Mouse (Mus musculus) liver, embryonic 14.5 days (tissue): ENCODE measurements at regions not wholly inside any gene's neighbourhood (a gene's known extent, or its start where the extent isn't known, plus 50 kb on each side); places are given as distances from the start of the nearest gene placed in this dataset.

Experiments
- ATAC-seq: fragments of 200-750 bp; cut with Nextera tagmentation; 2 replicates; pipeline ENCODE4 v1.8.0; 2017; ENCODE audit warnings: moderate number of reproducible peaks, mild to moderate bottlenecking, moderate library complexity; ENCODE audit not compliant: insufficient read depth
- DNase-seq, 3 experiments: peaks; one replicate each; pipeline ENCODE4 v3.0.0-alpha.2; 2012 to 2013; ENCODE audit warnings: low read depth in 3 of 3, low spot score in 3 of 3
- H3K27ac ChIP-seq: fragments of 300-500 bp; sonication (generic); 2 replicates; pipeline ENCODE4 v1.5.1; 2014; ENCODE audit warnings: moderate library complexity, mild to moderate bottlenecking, control low read depth, inconsistent platforms
- H3K27me3 ChIP-seq: fragments of 300-500 bp; sonication (generic); 2 replicates; pipeline ENCODE4 v1.6.1; 2014; ENCODE audit warnings: mild to moderate bottlenecking, low read length, moderate library complexity; ENCODE audit not compliant: control insufficient read depth, insufficient read depth
- H3K36me3 ChIP-seq: fragments of 300-500 bp; sonication (generic); replicated peaks from 2 replicates; pipeline ENCODE4 v1.6.1; 2014; ENCODE audit warnings: low read depth; ENCODE audit not compliant: control insufficient read depth, insufficient read depth
- H3K4me1 ChIP-seq, 2 experiments: fragments of 200-500 bp in 1 of 2; fragments of 300-500 bp in 1 of 2; sonication (generic) in 1 of 2; replicated peaks; 2 replicates each; pipeline ENCODE4 v1.6.1; 2012 to 2014; ENCODE audit warnings: antibody characterized with exemption in 1 of 2, inconsistent platforms in 1 of 2, low read length in 1 of 2; ENCODE audit not compliant: control insufficient read depth in 2 of 2, insufficient read depth in 2 of 2
- H3K4me2 ChIP-seq: fragments of 300-500 bp; sonication (generic); 2 replicates; pipeline ENCODE4 v1.6.1; 2014; ENCODE audit warnings: low read depth, mild to moderate bottlenecking, control low read depth, moderate library complexity
- H3K4me3 ChIP-seq, 2 experiments: fragments of 200-500 bp in 1 of 2; fragments of 300-500 bp in 1 of 2; sonication (generic) in 1 of 2; 2 replicates each; pipeline ENCODE4 v1.5.1; 2012 to 2014; ENCODE audit warnings: low read depth in 2 of 2, low read length in 2 of 2, mild to moderate bottlenecking in 2 of 2, control low read depth in 1 of 2, inconsistent platforms in 1 of 2, moderate library complexity in 1 of 2; ENCODE audit not compliant: insufficient read depth in 1 of 2
- H3K9ac ChIP-seq: fragments of 300-500 bp; sonication (generic); replicated peaks from 2 replicates; pipeline ENCODE4 v1.6.1; 2014; ENCODE audit warnings: mild to moderate bottlenecking, control low read depth, moderate library complexity
- H3K9me3 ChIP-seq: fragments of 300-500 bp; sonication (generic); 2 replicates; pipeline ENCODE4 v1.6.1; 2016; ENCODE audit warnings: low read length, mixed read lengths; ENCODE audit not compliant: control insufficient read depth
- CTCF ChIP-seq: IDR thresholded peaks from 2 replicates; pipeline ENCODE4 v1.5.1; 2016; ENCODE audit warnings: antibody characterized with exemption, low read depth, control low read depth
- EP300 ChIP-seq: IDR thresholded peaks from 2 replicates; pipeline ENCODE4 v1.6.1; 2016; ENCODE audit warnings: antibody characterized with exemption, low read depth
- WGBS: fragments of 180-500 bp; shearing (Covaris S2); extraction: QIAGEN DNeasy Blood & Tissue Kit; methylation state at CpG from one replicate; pipeline ENCODE4 v1.1.7; 2014; ENCODE audit not compliant: insufficient replicate concordance; 5-methylcytosine and 5-hydroxymethylcytosine counted together

GRCm38 (mm10) chr2:45650271-45650985 lies 533.2 kb upstream of the Zeb2 start:
- H3K4me1 ChIP-seq, result no peaks in the 10 kb centered on the region
- H3K4me2 ChIP-seq, result no peak overlapping the region
- H3K27ac ChIP-seq, result no peak overlapping the region
- WGBS, result 72% methylated on average over 5 of the region's 5 CpGs
- TF ChIP-seq CTCF (no peak), EP300 (no peak)
- H3K27me3 ChIP-seq, result no peaks in the 10 kb centered on the region
- ATAC-seq, result no peak
- DNase-seq, result no peak
- H3K9ac ChIP-seq, result no peak overlapping the region
- H3K9me3 ChIP-seq, result no peaks in the 10 kb centered on the region
- no peak overlapping the region for H3K4me3 ChIP-seq
- H3K36me3 ChIP-seq, result no peaks in the 10 kb centered on the region

DNA sequence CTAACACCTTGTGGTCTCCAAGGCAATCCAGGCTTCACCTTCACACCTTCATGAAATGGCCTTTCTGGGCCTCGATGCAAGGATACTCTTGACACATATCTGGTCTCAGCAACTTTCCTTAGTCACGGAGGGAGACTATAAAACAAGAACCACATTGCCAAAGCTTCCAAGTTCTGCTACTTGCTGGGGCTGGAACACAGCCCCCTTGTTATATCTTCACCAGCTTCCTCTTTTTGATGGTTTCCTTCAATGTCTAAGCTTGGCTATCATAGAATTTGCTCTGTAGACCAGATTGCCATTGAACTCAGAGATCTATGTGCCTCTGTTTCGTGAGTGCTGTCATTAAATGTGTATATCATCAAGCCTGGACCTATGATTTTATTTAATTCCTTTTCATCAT lies 530.7 kb upstream of the Zeb2 start:
- WGBS, result 45% methylated on average over 3 of the region's 3 CpGs
- H3K4me3 ChIP-seq, result no peak overlapping the region
- no peaks in the 10 kb centered on the region for H3K36me3 ChIP-seq
- no peaks in the 10 kb centered on the region for H3K27me3 ChIP-seq
- no peaks in the 10 kb centered on the region for H3K9me3 ChIP-seq
- no peaks in the 10 kb centered on the region for H3K4me1 ChIP-seq
- no peak overlapping the region for H3K9ac ChIP-seq
- ATAC-seq, result no peak
- H3K4me2 ChIP-seq, result no peak overlapping the region
- no peak for DNase-seq
- no peak overlapping the region for H3K27ac ChIP-seq
- TF ChIP-seq CTCF (no peak), EP300 (no peak)

GRCm38 (mm10) chr2:45630081-45630480 lies 512.9 kb upstream of the Zeb2 start:
- TF ChIP-seq EP300, result no peak
- TF ChIP-seq CTCF, result no peak
- no peak overlapping the region for H3K4me2 ChIP-seq
- H3K9ac ChIP-seq, result no peak overlapping the region
- no peak overlapping the region for H3K4me3 ChIP-seq
- 58% methylated on average over 7 of the region's 7 CpGs for WGBS
- ATAC-seq (no peak), DNase-seq (no peak)
- no peaks in the 10 kb centered on the region for H3K36me3 ChIP-seq
- H3K27ac ChIP-seq, result no peak overlapping the region
- no peaks in the 10 kb centered on the region for H3K27me3 ChIP-seq
- no peaks in the 10 kb centered on the region for H3K9me3 ChIP-seq
- no peaks in the 10 kb centered on the region for H3K4me1 ChIP-seq

GRCm38 (mm10) chr2:45629616-45630015 lies 512.4 kb upstream of the Zeb2 start:
- H3K9me3 ChIP-seq, result no peaks in the 10 kb centered on the region
- no peak overlapping the region for H3K4me3 ChIP-seq
- no peaks in the 10 kb centered on the region for H3K36me3 ChIP-seq
- TF ChIP-seq EP300, result no peak
- TF ChIP-seq CTCF, result no peak
- H3K4me1 ChIP-seq, result no peaks in the 10 kb centered on the region
- no peak overlapping the region for H3K9ac ChIP-seq
- H3K4me2 ChIP-seq, result no peak overlapping the region
- 68% methylated on average over 3 of the region's 3 CpGs for WGBS
- H3K27me3 ChIP-seq, result no peaks in the 10 kb centered on the region
- ATAC-seq (no peak), DNase-seq (no peak)
- no peak overlapping the region for H3K27ac ChIP-seq

DNA sequence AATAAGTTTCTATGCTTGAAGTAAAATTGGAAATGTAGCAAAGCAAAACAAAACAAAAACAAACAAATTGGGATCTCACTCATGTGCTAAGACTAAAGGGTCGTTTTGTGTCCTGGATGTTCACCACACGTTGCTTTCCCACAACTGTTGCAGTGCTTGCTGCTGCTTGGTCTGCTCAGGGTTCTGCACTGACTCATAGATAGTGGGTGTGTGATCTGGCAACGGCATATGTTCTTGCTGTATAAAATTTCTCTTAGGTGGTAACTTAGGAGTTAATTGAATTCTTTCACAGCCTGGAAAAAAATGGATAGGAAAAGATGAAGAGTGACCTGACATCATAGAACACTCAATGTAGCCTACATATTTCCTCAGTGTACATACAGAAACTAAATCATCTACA lies 505.9 kb upstream of the Zeb2 start:
- Histone ChIP-seq H3K4me1 (no peaks in the 10 kb centered on the region), H3K9ac (no peak overlapping the region), H3K4me3 (no peak overlapping the region), H3K27ac (no peak overlapping the region), H3K4me2 (no peak overlapping the region), H3K9me3 (no peaks in the 10 kb centered on the region), H3K36me3 (no peaks in the 10 kb centered on the region), H3K27me3 (no peaks in the 10 kb centered on the region)
- WGBS, result 48% methylated on average over 3 of the region's 3 CpGs
- DNase-seq, result no peak
- ATAC-seq, result no peak
- TF ChIP-seq EP300 (no peak), CTCF (no peak)
